Mouse (Mus musculus) limb, embryonic 11.5 days (tissue): ENCODE data around the gene Ablim1. TPM values are rescaled to one million over a fixed set of nuclear protein-coding genes. Genes with fewer than 3 reads are reported as not detected.
A peak's percentile ranks its signal among the peaks of the same experiment; 100 is the strongest.

Experiments used
- ATAC-seq: fragments of 200-750 bp; cut with Nextera tagmentation; 2 replicates; pipeline ENCODE4 v1.8.0; 2017; ENCODE audit warnings: low read depth; ENCODE audit not compliant: insufficient number of reproducible peaks, low FRiP score, low TSS enrichment
- DNase-seq: peaks from one replicate; pipeline ENCODE4 v3.0.0-alpha.2; 2015; ENCODE audit warnings: low spot score
- H3K27ac ChIP-seq: fragments of 300-500 bp; sonication (generic); replicated peaks from 2 replicates; pipeline ENCODE4 v1.5.1; 2014; ENCODE audit warnings: low read depth, mild to moderate bottlenecking, low read length
- H3K27me3 ChIP-seq: fragments of 300-500 bp; sonication (generic); 2 replicates; pipeline ENCODE4 v1.6.1; 2014; ENCODE audit warnings: mild to moderate bottlenecking, low read length, mixed read lengths; ENCODE audit not compliant: control insufficient read depth, insufficient read depth
- H3K36me3 ChIP-seq: fragments of 300-500 bp; sonication (generic); 2 replicates; pipeline ENCODE4 v1.6.1; 2014; ENCODE audit warnings: mild to moderate bottlenecking, low read length, moderate library complexity, mixed read lengths; ENCODE audit not compliant: control insufficient read depth, insufficient read depth
- H3K4me1 ChIP-seq: fragments of 300-500 bp; sonication (generic); 2 replicates; pipeline ENCODE4 v1.6.1; 2014; ENCODE audit warnings: low read length, mixed read lengths; ENCODE audit not compliant: control insufficient read depth, insufficient read depth
- H3K4me2 ChIP-seq: fragments of 300-500 bp; sonication (generic); 2 replicates; pipeline ENCODE4 v1.6.1; 2014; ENCODE audit warnings: low read depth, mild to moderate bottlenecking, moderate library complexity; ENCODE audit not compliant: severe bottlenecking
- H3K4me3 ChIP-seq: fragments of 300-500 bp; sonication (generic); 2 replicates; pipeline ENCODE4 v1.5.1; 2014; ENCODE audit warnings: low read depth, low read length
- H3K9ac ChIP-seq: fragments of 300-500 bp; sonication (generic); 2 replicates; pipeline ENCODE4 v1.6.1; 2014; ENCODE audit warnings: mild to moderate bottlenecking, low read length
- H3K9me3 ChIP-seq: fragments of 300-500 bp; sonication (generic); 2 replicates; pipeline ENCODE4 v1.6.1; 2016; ENCODE audit warnings: low read length; ENCODE audit not compliant: control insufficient read depth
- WGBS: fragments of 180-500 bp; shearing (Covaris S2); extraction: QIAGEN DNeasy Blood & Tissue Kit; methylation state at CpG from one replicate; pipeline ENCODE4 v1.1.7; 2014; 5-methylcytosine and 5-hydroxymethylcytosine counted together
- polyA plus RNA-seq: library from polyadenylated mRNA; unstranded; fragments of >200 nt; fragmentation: Nextera tagmentation; extraction: Ambion mirVana; gene quantifications from 2 replicates; pipeline ENCODE4 v1.2.1, GENCODE M21; 2014

Gene Ablim1
- polyA plus RNA-seq, 1 experiment from 2014 or later: 16.8 TPM

DNA sequence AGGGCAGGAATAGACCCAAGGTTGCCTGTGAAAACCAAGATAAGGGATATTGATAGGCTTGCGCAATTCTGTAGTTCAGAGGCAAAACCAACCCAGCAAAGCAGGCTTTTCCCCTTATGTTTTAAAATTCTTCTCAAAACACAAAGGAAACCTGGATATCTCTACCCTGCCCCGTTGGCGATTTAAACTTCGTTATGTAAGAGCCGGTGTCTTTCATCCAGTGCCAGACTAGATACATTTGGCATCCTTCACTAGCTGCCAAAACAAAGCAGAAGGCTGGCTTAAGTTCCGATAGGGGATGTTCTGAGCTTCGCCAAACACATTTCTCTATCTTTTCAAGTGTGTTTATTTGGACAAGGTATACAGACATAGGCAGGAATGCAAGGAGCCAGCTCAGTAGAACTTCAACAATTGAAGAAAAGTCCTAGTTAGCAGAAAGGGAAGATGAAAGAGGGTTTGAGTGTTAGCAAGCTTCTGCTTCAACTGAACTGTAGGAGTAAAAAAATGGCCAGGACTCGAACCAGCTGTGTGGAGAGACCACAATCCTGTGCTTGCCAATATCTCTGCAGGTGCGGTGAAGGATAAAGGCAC is 201.8 kb downstream of the Ablim1 start:
- H3K9me3 ChIP-seq: no peaks in the 10 kb centered on the region
- no peaks in the 10 kb centered on the region for H3K36me3 ChIP-seq
- peaks cover 21% of the 10 kb centered on the region for H3K4me1 ChIP-seq
- no peak overlapping the region for H3K27ac ChIP-seq
- ATAC-seq: no peak
- peak; percentile 51 for DNase-seq
- no peak overlapping the region for H3K9ac ChIP-seq
- no peaks in the 10 kb centered on the region for H3K27me3 ChIP-seq
- no peak overlapping the region for H3K4me3 ChIP-seq
- 76% methylated on average over 9 of the region's 9 CpGs for WGBS
- no peak overlapping the region for H3K4me2 ChIP-seq

DNA sequence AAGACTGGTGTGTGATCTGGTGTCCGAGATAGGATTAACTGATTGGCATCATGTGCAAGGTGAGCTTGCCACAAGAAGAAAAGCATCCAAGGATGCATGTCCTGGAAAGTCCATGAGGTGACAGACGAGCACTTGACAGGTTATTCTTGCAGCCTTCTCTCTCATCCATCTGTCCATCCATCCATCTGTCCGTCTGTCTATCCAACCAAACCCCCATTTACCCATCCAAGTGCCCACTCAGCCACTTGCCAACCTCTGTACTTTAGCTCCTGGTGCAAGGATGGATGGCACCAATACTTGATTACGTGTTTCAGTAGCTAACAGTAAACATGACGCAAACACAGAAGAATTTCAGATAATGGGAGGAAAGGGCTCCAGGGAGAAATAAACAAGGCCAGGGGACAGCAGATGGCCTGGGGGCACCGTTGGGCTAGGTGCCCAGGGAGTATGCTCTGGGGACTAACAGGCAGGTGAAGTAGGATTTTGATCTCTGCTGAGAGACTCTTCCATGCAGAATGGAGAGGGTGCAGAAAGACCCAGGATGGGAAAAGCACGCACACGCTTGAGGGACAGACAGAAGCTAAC is 202.4 kb downstream of the Ablim1 start:
- no peak overlapping the region for H3K4me3 ChIP-seq
- 91% methylated on average over 8 of the region's 8 CpGs for WGBS
- H3K27ac ChIP-seq: no peak overlapping the region

DNA sequence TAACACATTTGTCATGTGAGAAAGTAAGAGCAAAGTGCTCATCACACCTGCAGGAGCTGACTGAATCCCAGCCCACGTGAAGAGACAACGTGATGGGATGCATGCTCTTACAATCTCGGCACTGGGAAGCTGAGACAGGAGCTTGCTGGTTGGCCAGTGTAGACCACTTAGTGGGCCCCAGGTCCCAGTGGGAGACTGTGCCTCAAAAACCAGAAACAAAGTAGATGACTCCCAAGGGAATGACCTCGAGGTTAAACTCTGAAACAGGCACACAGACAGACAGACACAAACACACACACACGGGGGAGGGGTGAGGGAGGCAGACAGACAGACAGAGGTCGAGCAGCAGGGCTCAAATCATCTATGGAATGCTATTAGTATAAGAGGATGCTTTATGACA is 203.4 kb downstream of the Ablim1 start:
- H3K4me2 ChIP-seq: no peak overlapping the region
- no peak overlapping the region for H3K9ac ChIP-seq
- no peaks in the 10 kb centered on the region for H3K27me3 ChIP-seq
- DNase-seq: no peak
- no peak for ATAC-seq
- H3K36me3 ChIP-seq: no peaks in the 10 kb centered on the region
- H3K27ac ChIP-seq: no peak overlapping the region
- WGBS: 81% methylated on average over 6 of the region's 6 CpGs
- H3K9me3 ChIP-seq: no peaks in the 10 kb centered on the region
- H3K4me1 ChIP-seq: peaks cover 9% of the 10 kb centered on the region
- H3K4me3 ChIP-seq: no peak overlapping the region

More for the DNA sequence above, 202.4 kb downstream of the Ablim1 start:
- ATAC-seq: no peak
- no peak overlapping the region for H3K4me2 ChIP-seq
- H3K4me1 ChIP-seq: peaks cover 15% of the 10 kb centered on the region
- no peaks in the 10 kb centered on the region for H3K36me3 ChIP-seq
- H3K9ac ChIP-seq: no peak overlapping the region
- H3K27me3 ChIP-seq: no peaks in the 10 kb centered on the region
- DNase-seq: no peak
- H3K9me3 ChIP-seq: no peaks in the 10 kb centered on the region

DNA sequence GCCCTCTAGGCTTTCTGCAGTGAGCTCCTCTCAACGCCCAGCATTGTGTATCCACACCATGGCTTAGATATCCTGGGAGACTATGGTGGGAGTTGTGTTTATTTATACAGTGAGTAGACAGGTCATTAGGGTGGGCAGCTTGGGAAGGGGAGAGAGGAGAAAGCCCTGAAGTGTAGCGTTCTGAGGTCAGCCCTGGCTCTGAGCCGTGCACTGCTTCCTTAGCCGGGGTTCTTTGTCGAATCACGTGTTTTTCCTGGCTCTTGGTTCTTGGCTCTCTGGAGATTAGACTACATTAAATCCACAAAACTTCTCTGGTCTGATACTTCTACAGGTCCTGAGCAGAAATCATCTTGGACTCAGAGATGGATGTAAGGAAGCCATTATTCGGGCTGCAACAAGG is 205.1 kb downstream of the Ablim1 start:
- DNase-seq (no peak), ATAC-seq (no peak)
- H3K36me3 ChIP-seq: no peaks in the 10 kb centered on the region
- H3K4me1 ChIP-seq: peaks cover 4% of the 10 kb centered on the region
- WGBS: 68% methylated on average over 7 of the region's 7 CpGs
- no peak overlapping the region for H3K4me3 ChIP-seq
- no peak overlapping the region for H3K9ac ChIP-seq
- H3K9me3 ChIP-seq: no peaks in the 10 kb centered on the region
- H3K27ac ChIP-seq: no peak overlapping the region
- no peak overlapping the region for H3K4me2 ChIP-seq
- H3K27me3 ChIP-seq: no peaks in the 10 kb centered on the region

DNA sequence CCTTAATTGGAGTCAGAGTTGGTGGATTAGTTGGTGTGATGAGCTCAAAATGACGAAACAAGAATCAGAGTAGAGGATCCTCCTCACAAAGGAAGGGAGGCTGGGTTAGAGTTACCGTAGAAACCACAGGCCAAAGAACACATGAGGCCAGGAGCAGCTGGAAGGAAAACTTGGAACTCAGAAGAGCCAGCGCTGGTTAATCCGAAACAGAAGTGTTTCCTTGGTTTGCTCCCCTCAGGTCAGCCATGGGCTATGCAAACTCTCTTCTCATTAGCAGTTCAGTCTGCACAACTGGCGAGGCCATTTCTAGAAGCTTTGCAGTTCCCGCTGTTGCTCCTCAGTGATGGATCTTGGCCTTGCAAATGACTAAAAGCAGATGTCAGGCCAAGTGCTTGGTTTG is 208.2 kb downstream of the Ablim1 start:
- no peak for ATAC-seq
- WGBS: 40% methylated on average over 6 of the region's 6 CpGs
- Histone ChIP-seq H3K4me1 (peaks cover 4% of the 10 kb centered on the region), H3K4me3 (no peak overlapping the region), H3K36me3 (no peaks in the 10 kb centered on the region), H3K27ac (no peak overlapping the region), H3K27me3 (no peaks in the 10 kb centered on the region), H3K9me3 (no peaks in the 10 kb centered on the region), H3K9ac (no peak overlapping the region), H3K4me2 (no peak overlapping the region)
- peak; percentile 40 for DNase-seq

DNA sequence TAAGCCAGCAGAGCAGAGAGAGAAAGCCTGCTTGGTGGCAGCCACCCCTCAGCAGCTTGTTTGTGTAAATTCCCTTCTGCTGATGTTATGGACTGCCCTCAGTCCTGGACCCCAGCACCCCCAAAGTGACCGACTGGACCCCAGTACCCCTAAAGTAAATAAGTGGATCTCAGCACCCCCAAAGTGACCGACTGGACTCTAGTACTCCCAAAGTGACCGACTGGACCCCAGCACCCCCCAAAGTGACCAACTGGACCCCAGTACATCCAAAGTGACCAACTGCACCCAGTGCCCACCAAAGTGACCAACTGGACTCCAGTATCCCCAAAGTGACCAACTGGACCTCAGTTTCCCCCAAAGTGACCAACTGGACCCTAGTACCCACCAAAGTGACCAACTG is 208.7 kb downstream of the Ablim1 start:
- no peak overlapping the region; the same call in 1 of the 2 replicates for H3K4me2 ChIP-seq
- ATAC-seq (no peak), DNase-seq (no peak)
- H3K4me1 ChIP-seq: peaks cover 4% of the 10 kb centered on the region
- no peak overlapping the region for H3K27ac ChIP-seq
- no peaks in the 10 kb centered on the region for H3K27me3 ChIP-seq
- no peak overlapping the region for H3K9ac ChIP-seq
- H3K4me3 ChIP-seq: no peak overlapping the region
- no peaks in the 10 kb centered on the region for H3K9me3 ChIP-seq
- 95% methylated on average over 3 of the region's 3 CpGs for WGBS
- no peaks in the 10 kb centered on the region for H3K36me3 ChIP-seq

DNA sequence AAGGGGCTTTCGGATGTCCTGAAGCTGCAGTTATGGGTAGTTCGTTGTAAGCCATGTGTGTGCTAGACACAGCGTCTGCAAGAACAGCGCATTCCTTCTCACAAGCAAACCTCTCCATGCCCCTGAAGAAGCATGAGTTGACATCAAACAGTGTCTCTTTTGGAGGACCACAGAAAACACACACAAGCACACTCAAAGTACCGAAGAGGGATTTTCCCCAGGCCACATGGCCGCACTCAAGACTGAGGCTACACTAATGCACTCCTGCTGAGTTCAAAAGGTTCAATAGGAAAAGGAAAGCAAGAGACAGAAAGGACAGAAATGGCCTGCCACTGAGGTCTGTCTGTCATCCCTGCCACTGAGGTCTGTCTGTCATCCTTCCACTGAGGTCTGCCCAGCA is 209.6 kb downstream of the Ablim1 start:
- H3K4me3 ChIP-seq: no peak overlapping the region
- H3K4me1 ChIP-seq: peaks cover 4% of the 10 kb centered on the region
- no peak overlapping the region for H3K27ac ChIP-seq
- no peak overlapping the region for H3K9ac ChIP-seq
- DNase-seq (no peak), ATAC-seq (no peak)
- H3K36me3 ChIP-seq: no peaks in the 10 kb centered on the region
- H3K9me3 ChIP-seq: no peaks in the 10 kb centered on the region
- H3K4me2 ChIP-seq: no peak overlapping the region
- no peaks in the 10 kb centered on the region for H3K27me3 ChIP-seq
- 76% methylated on average over 6 of the region's 6 CpGs for WGBS

DNA sequence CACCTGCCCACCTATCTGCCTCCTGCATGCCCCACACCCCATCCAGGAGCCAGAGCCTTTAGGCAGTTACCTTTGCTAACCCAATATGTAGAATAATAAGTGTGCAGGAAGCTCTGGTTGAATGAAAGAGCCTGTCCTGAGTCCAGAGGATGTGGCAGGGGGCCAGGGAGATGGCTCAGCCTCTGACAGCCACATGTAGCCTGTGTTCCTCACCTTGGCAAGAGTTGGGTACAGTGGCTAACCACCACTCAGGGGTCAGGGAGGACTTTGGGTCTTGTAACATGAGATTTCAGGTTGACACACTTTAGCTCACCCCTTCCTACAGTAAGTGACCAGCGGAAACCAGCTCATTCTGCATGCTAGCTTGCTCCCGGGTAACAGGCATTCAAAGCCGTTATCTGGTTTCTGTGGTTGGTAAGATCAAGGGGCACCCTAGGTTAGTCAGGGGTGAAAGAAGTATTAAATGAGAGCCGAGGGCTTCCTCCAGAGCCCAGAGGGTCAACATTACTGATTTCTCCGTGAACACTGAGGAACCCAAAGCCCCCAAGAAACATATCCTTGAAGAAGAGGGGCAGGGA is 210.5 kb downstream of the Ablim1 start:
- no peak for ATAC-seq
- no peak for DNase-seq
- Histone ChIP-seq H3K9me3 (no peaks in the 10 kb centered on the region), H3K4me3 (no peak overlapping the region), H3K27me3 (no peaks in the 10 kb centered on the region), H3K4me1 (peaks cover 4% of the 10 kb centered on the region), H3K4me2 (no peak overlapping the region), H3K36me3 (no peaks in the 10 kb centered on the region), H3K9ac (no peak overlapping the region), H3K27ac (no peak overlapping the region)
- WGBS: 65% methylated on average over 5 of the region's 5 CpGs
